ENCODE assay signal across 29 mouse cellular contexts in genomic region chr5:15628136-15628535, GRCm38 (mm10). TPM values are rescaled to one million over a fixed set of nuclear protein-coding genes. Genes with fewer than 3 reads are reported as not detected.
DNase-seq lines count a peak whose midpoint lies in the region; ATAC-seq and TF ChIP-seq lines count a peak whose summit lies in the region.
"Not testable (repeated sequence)": the region's sequence is repeated elsewhere in the genome, so short reads cannot be mapped to it uniquely, and the experiment has no call there.
"Had no signal": no experiment of that assay in that cellular context is flagged by ENCODE, and none has a peak within 500 bp of the region (broad histone marks: within the 10 kb centered on the region; RNA-seq: fewer than 3 reads in every experiment).

No protein-coding gene starts in this region.

- not testable (repeated sequence) for TF ChIP-seq POLR2A in kidney, adult 2 months (IDR thresholded peaks at IDR 0.05; ENCODE audit: low read depth, low read length); liver, adult 2 months (IDR thresholded peaks at IDR 0.05; ENCODE audit: extremely low read depth, insufficient read depth, low read length)

- TF ChIP-seq CTCF in kidney, adult 2 months (conservative IDR thresholded peaks at IDR 0.05; ENCODE audit: insufficient read depth, insufficient read length, low read depth, low read length), result 0 out of 2 replicates have a peak, but pooled peaks have one; percentile 10
- TF ChIP-seq CTCF in liver, adult 2 months (IDR thresholded peaks at IDR 0.05; ENCODE audit: low read depth, low read length), result peak; percentile 4; the same call in 1 of the 2 replicates
- peak; percentile 34 for TF ChIP-seq CTCF in stomach, postnatal 0 days (IDR thresholded peaks at IDR 0.05; ENCODE audit: low read depth)

- not testable (repeated sequence) for H3K27ac ChIP-seq in kidney, adult 2 months (ENCODE audit: insufficient read depth, low read depth, low read length); liver, adult 2 months (replicated peaks; ENCODE audit: insufficient read depth, low read depth, low read length); stomach, postnatal 0 days (replicated peaks)

- not testable (repeated sequence) for H3K9ac ChIP-seq in liver, adult 2 months (ENCODE audit: low read depth, low read length); stomach, postnatal 0 days (ENCODE audit: low read length)

- not testable (repeated sequence) for H3K36me3 ChIP-seq in kidney, adult 2 months (ENCODE audit: control insufficient read depth, insufficient read depth, low read length); liver, adult 2 months (ENCODE audit: control insufficient read depth, insufficient read depth, low read length); stomach, postnatal 0 days (ENCODE audit: control insufficient read depth, insufficient read depth, low read length)

- H3K27me3 ChIP-seq in kidney, adult 2 months (replicated peaks; ENCODE audit: control insufficient read depth, insufficient read depth, low read length); liver, adult 2 months (ENCODE audit: control insufficient read depth, insufficient read depth, low read length); stomach, postnatal 0 days (ENCODE audit: control insufficient read depth, insufficient read depth, low read length): not testable (repeated sequence)

- not testable (repeated sequence) for TF ChIP-seq EP300 in stomach, postnatal 0 days (optimal IDR thresholded peaks at IDR 0.05)

- not testable (repeated sequence) for ATAC-seq in stomach, postnatal 0 days (ENCODE audit: low FRiP score, low TSS enrichment)

- DNase-seq in adrenal gland, postnatal 10 days, result peak; percentile 51
- peak; percentile 8 to 30 for DNase-seq in cerebellum, postnatal 14 days
- DNase-seq in kidney, adult 2 months; liver, adult 2 months (ENCODE audit: extremely low read depth, low read depth, low spot score); stomach, postnatal 0 days (ENCODE audit: low spot score): not testable (repeated sequence)
- DNase-seq in kidney, postnatal 4 days, result peak; percentile 43 to 46
- DNase-seq in lung, postnatal 36 days, result peak; percentile 4

- not testable (repeated sequence) for H3K4me3 ChIP-seq in kidney, adult 2 months (ENCODE audit: insufficient read depth, low read depth, low read length); liver, adult 2 months (ENCODE audit: insufficient read depth, low read depth, low read length); stomach, postnatal 0 days (ENCODE audit: low read depth, low read length)

- 38% methylated on average over 1 of the region's 1 CpGs for WGBS in kidney, adult 2 months
- WGBS in liver, adult 2 months, result 22% methylated on average over 1 of the region's 1 CpGs
- WGBS in stomach, postnatal 0 days, result 19% methylated on average over 1 of the region's 1 CpGs

- not testable (repeated sequence) for H3K4me2 ChIP-seq in stomach, postnatal 0 days (replicated peaks; ENCODE audit: low read depth)

- not testable (repeated sequence) for H3K79me2 ChIP-seq in liver, adult 2 months (ENCODE audit: control insufficient read depth, insufficient read depth, low read length)

- H3K4me1 ChIP-seq in kidney, adult 2 months (ENCODE audit: control insufficient read depth, insufficient read depth, low read length); liver, adult 2 months (ENCODE audit: control insufficient read depth, insufficient read depth, low read length); stomach, postnatal 0 days (replicated peaks; ENCODE audit: control insufficient read depth, insufficient read depth): not testable (repeated sequence)

- H3K9me3 ChIP-seq in stomach, postnatal 0 days (ENCODE audit: control insufficient read depth, low read length), result not testable (repeated sequence)

RNA-seq across cellular contexts. Expression of gene Speer4d, which starts 9.3 kb away (rescaled TPM):
- not detected for total RNA-seq in adrenal gland, postnatal 10 days (2021)
- polyA plus RNA-seq in kidney, adult 2 months (2012; rRNA removed), result not detected in 2 replicates
- not detected in 2 replicates for total RNA-seq in liver, adult 2 months (2014; rRNA removed)
- not detected in 2 replicates for polyA plus RNA-seq in liver, adult 2 months (2012; rRNA removed)
- polyA plus RNA-seq in stomach, postnatal 0 days (2015; fragmentation: Nextera tagmentation; extraction: Ambion mirVana), result not detected in 2 replicates
- total RNA-seq: gastrocnemius, postnatal 25 days; heart, postnatal 36 days; hindbrain, postnatal 0 days; layer of hippocampus, adult 18-20 months; layer of hippocampus, postnatal 14 days; left cerebral cortex, postnatal 4 days; midbrain, postnatal 0 days had no signal
- polyA plus RNA-seq: activated CD4-positive, CD25-positive, alpha-beta regulatory T cell, adult 4 months; embryonic facial prominence, embryonic 12.5 days; forebrain, embryonic 14.5 days; heart, embryonic 11.5 days; heart, embryonic 16.5 days; hindbrain, embryonic 12.5 days; hindbrain, postnatal 0 days; intestine, embryonic 15.5 days; kidney, embryonic 15.5 days; limb, embryonic 14.5 days; liver, embryonic 13.5 days; lung, adult 2 months; midbrain, embryonic 12.5 days; midbrain, postnatal 0 days; myocyte; neural tube, embryonic 12.5 days; stomach, embryonic 15.5 days had no signal

RNA-seq across cellular contexts. Expression of gene 4930572O03Rik, which starts 28.7 kb away (rescaled TPM):
- total RNA-seq in adrenal gland, postnatal 10 days (2021), result not detected
- polyA plus RNA-seq in kidney, adult 2 months (2012; rRNA removed), result not detected in 2 replicates
- total RNA-seq in liver, adult 2 months (2014; rRNA removed), result not detected in 2 replicates
- not detected in 2 replicates for polyA plus RNA-seq in liver, adult 2 months (2012; rRNA removed)
- not detected in 2 replicates for polyA plus RNA-seq in stomach, postnatal 0 days (2015; fragmentation: Nextera tagmentation; extraction: Ambion mirVana)
- total RNA-seq: gastrocnemius, postnatal 25 days; heart, postnatal 36 days; hindbrain, postnatal 0 days; layer of hippocampus, adult 18-20 months; layer of hippocampus, postnatal 14 days; left cerebral cortex, postnatal 4 days; midbrain, postnatal 0 days had no signal
- polyA plus RNA-seq: activated CD4-positive, CD25-positive, alpha-beta regulatory T cell, adult 4 months; embryonic facial prominence, embryonic 12.5 days; forebrain, embryonic 14.5 days; heart, embryonic 11.5 days; heart, embryonic 16.5 days; hindbrain, embryonic 12.5 days; hindbrain, postnatal 0 days; intestine, embryonic 15.5 days; kidney, embryonic 15.5 days; limb, embryonic 14.5 days; liver, embryonic 13.5 days; lung, adult 2 months; midbrain, embryonic 12.5 days; midbrain, postnatal 0 days; myocyte; neural tube, embryonic 12.5 days; stomach, embryonic 15.5 days had no signal

RNA-seq across cellular contexts. Expression of gene Gm21083, which starts 51.0 kb away (rescaled TPM):
- total RNA-seq in adrenal gland, postnatal 10 days (2021), result not detected
- not detected in 2 replicates for polyA plus RNA-seq in kidney, adult 2 months (2012; rRNA removed)
- total RNA-seq in liver, adult 2 months (2014; rRNA removed), result not detected in 2 replicates
- not detected in 2 replicates for polyA plus RNA-seq in liver, adult 2 months (2012; rRNA removed)
- polyA plus RNA-seq in stomach, postnatal 0 days (2015; fragmentation: Nextera tagmentation; extraction: Ambion mirVana), result not detected in 2 replicates
- total RNA-seq: gastrocnemius, postnatal 25 days; heart, postnatal 36 days; hindbrain, postnatal 0 days; layer of hippocampus, adult 18-20 months; layer of hippocampus, postnatal 14 days; left cerebral cortex, postnatal 4 days; midbrain, postnatal 0 days had no signal
- polyA plus RNA-seq: activated CD4-positive, CD25-positive, alpha-beta regulatory T cell, adult 4 months; embryonic facial prominence, embryonic 12.5 days; forebrain, embryonic 14.5 days; heart, embryonic 16.5 days; hindbrain, embryonic 12.5 days; hindbrain, postnatal 0 days; kidney, embryonic 15.5 days; liver, embryonic 13.5 days; lung, adult 2 months; midbrain, embryonic 12.5 days; midbrain, postnatal 0 days; myocyte; neural tube, embryonic 12.5 days; stomach, embryonic 15.5 days had no signal
